Mouse (Mus musculus) adrenal gland (tissue): Measurements from ENCODE around the gene Prmt2.

Experiments used
- intact Hi-C: fragments of 180-260 bp; cut with DNase I; formaldehyde crosslinking; loops from one replicate; pipeline ENCODE4 v1.15.1; 2025
- microRNA-seq, 2 experiments: library from miRNA; unstranded; fragments of <30 nt; microRNA quantifications; one replicate each; pipeline ENCODE4; 2019

The Prmt2 gene

GRCm38 (mm10) chr10:76225944-76226343, 11.7 kb downstream of the Prmt2 start:
- intact Hi-C loops: no loop called here

GRCm38 (mm10) chr10:76218240-76218639, 19.4 kb downstream of the Prmt2 start:
- intact Hi-C loops: no loop called here

GRCm38 (mm10) chr10:76217056-76217455, 20.6 kb downstream of the Prmt2 start:
- intact Hi-C loops: no loop called here

GRCm38 (mm10) chr10:76214161-76214560, 23.5 kb downstream of the Prmt2 start:
- intact Hi-C loops: no loop called here

- intact Hi-C loops: no loop called here
These were observed 25.5 kb downstream of the Prmt2 start for GRCm38 (mm10) chr10:76212121-76212520.

GRCm38 (mm10) chr10:76210806-76211205, 26.9 kb downstream of the Prmt2 start:
- intact Hi-C loops: no loop called here

GRCm38 (mm10) chr10:76209241-76209640, 28.4 kb downstream of the Prmt2 start:
- intact Hi-C loops: no loop called here

- intact Hi-C loops: no loop called here
These were observed 30.3 kb downstream of the Prmt2 start for GRCm38 (mm10) chr10:76207262-76207796.

- intact Hi-C loops: loop anchor here (5.0 kb wide), 1 partner anchor 67 kb away; no protein-coding TSS in a partner anchor
These were observed 33.8 kb downstream of the Prmt2 start for GRCm38 (mm10) chr10:76203798-76204283.

- intact Hi-C loops: loop anchor here (5.0 kb wide), 1 partner anchor 65 kb away; no protein-coding TSS in a partner anchor
These were observed 35.7 kb downstream of the Prmt2 start for GRCm38 (mm10) chr10:76201978-76202377.

- intact Hi-C loops: loop anchor here (5.0 kb wide), 1 partner anchor 64 kb away; no protein-coding TSS in a partner anchor
These were observed 36.2 kb downstream of the Prmt2 start for GRCm38 (mm10) chr10:76201416-76201815.

- intact Hi-C loops: no loop called here
These were observed 49.7 kb downstream of the Prmt2 start for GRCm38 (mm10) chr10:76188010-76188409.

GRCm38 (mm10) chr10:76185216-76185615, 52.4 kb downstream of the Prmt2 start:
- intact Hi-C loops: no loop called here

- intact Hi-C loops: no loop called here
These were observed 62.8 kb downstream of the Prmt2 start for GRCm38 (mm10) chr10:76174899-76175298.

GRCm38 (mm10) chr10:76158009-76158408, 79.7 kb downstream of the Prmt2 start:
- intact Hi-C loops: no loop called here

- intact Hi-C loops: no loop called here
These were observed 80.1 kb downstream of the Prmt2 start for GRCm38 (mm10) chr10:76157528-76157927.

Small RNA genes lying within 50 kb of the gene (microRNA-seq; reads per million reads assigned to microRNA genes)
- 0 reads per million in 2 experiments for gene Mir678
